ENCODE assay signal across 11 mouse cellular contexts in the genomic region with DNA sequence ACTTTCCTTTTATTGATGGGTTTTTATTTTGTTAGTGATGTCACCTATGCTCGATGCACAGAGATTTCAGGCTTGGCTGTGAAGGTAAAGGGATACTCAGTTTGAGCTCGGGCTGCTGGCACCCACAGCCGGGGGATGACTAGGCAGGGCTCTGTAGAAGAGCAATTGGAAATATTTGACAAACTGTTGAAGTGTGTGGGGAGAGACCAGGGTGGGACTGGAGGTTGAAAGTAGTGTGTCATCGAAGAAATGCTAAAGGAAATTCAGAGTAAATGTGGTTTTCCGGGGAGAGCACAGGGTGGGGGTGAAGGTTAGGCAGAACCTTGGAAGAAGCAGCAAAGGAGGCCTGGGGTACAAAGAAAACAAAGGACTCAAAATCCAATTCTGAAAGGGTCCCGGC. TPM values are rescaled to one million over a fixed set of nuclear protein-coding genes. Genes with fewer than 3 reads are reported as not detected.
DNase-seq lines count a peak whose midpoint lies in the region; ATAC-seq lines count a peak whose summit lies in the region.
"Had no signal": no experiment of that assay in that cellular context is flagged by ENCODE, and none has a peak within 500 bp of the region (broad histone marks: within the 10 kb centered on the region; RNA-seq: fewer than 3 reads in every experiment).

No protein-coding gene starts in this region.

- 88% methylated on average over 6 of the region's 6 CpGs for WGBS in forebrain, embryonic 10.5 days
- WGBS in forebrain, embryonic 12.5 days, result 76% methylated on average over 6 of the region's 6 CpGs
- WGBS in lung, embryonic 15.5 days, result 39% methylated on average over 6 of the region's 6 CpGs
- WGBS in embryonic facial prominence, embryonic 14.5 days, result 60% methylated on average over 6 of the region's 6 CpGs

- no peak overlapping the region for H3K4me3 ChIP-seq in forebrain, embryonic 10.5 days
- H3K4me3 ChIP-seq in forebrain, embryonic 12.5 days (replicated peaks), result no peak overlapping the region
- no peak overlapping the region for H3K4me3 ChIP-seq in lung, embryonic 15.5 days
- H3K4me3 ChIP-seq in embryonic facial prominence, embryonic 14.5 days (ENCODE audit: low read depth, low read length), result no peak overlapping the region
- H3K4me3 ChIP-seq: erythroblast, embryonic 14.5 days had no signal

- no peaks in the 10 kb centered on the region for H3K9me3 ChIP-seq in forebrain, embryonic 10.5 days
- H3K9me3 ChIP-seq in forebrain, embryonic 12.5 days, result no peaks in the 10 kb centered on the region
- H3K9me3 ChIP-seq in lung, embryonic 15.5 days, result no peaks in the 10 kb centered on the region
- no peaks in the 10 kb centered on the region for H3K9me3 ChIP-seq in embryonic facial prominence, embryonic 14.5 days (ENCODE audit: control insufficient read depth, low read length)

- no peak for ATAC-seq in forebrain, embryonic 12.5 days (ENCODE audit: low FRiP score)
- no peak for ATAC-seq in lung, embryonic 15.5 days (ENCODE audit: borderline replicate concordance, extremely low read depth, low FRiP score, low TSS enrichment)
- ATAC-seq in embryonic facial prominence, embryonic 14.5 days (ENCODE audit: low read depth), result no peak
- 0 out of 2 replicates have a peak, but pooled peaks have one; percentile 6 for ATAC-seq in monocyte, adult 5-6 weeks (replicated peaks; ENCODE audit: insufficient number of reproducible peaks, low FRiP score, low TSS enrichment, poor library complexity, severe bottlenecking)

- H3K9ac ChIP-seq in forebrain, embryonic 12.5 days, result no peak overlapping the region
- H3K9ac ChIP-seq in lung, embryonic 15.5 days, result no peak overlapping the region
- 0 out of 2 replicates have a peak overlapping the region, but pooled peaks have one; percentile 11 for H3K9ac ChIP-seq in embryonic facial prominence, embryonic 14.5 days (ENCODE audit: low read depth, low read length)

- no peak for DNase-seq in forebrain, embryonic 10.5 days (ENCODE audit: extremely low spot score, low spot score)
- DNase-seq in lung, postnatal 36 days, result no peak
- no peak for DNase-seq in embryonic facial prominence, embryonic 14.5 days (ENCODE audit: low spot score)
- no peak for DNase-seq in layer of hippocampus, adult 11-12 months (ENCODE audit: low spot score)
- DNase-seq in MN1 (ENCODE audit: low spot score), result no peak
- DNase-seq: kidney, postnatal 36 days had no signal

- H3K36me3 ChIP-seq in forebrain, embryonic 10.5 days (replicated peaks), result peaks cover 94% of the 10 kb centered on the region
- H3K36me3 ChIP-seq in forebrain, embryonic 12.5 days (replicated peaks), result peaks cover 59% of the 10 kb centered on the region
- peaks cover 33% of the 10 kb centered on the region for H3K36me3 ChIP-seq in lung, embryonic 15.5 days
- H3K36me3 ChIP-seq in embryonic facial prominence, embryonic 14.5 days (ENCODE audit: control insufficient read depth, insufficient read depth, low read length), result peaks cover 43% of the 10 kb centered on the region

- no peaks in the 10 kb centered on the region for H3K27me3 ChIP-seq in forebrain, embryonic 10.5 days (ENCODE audit: poor library complexity, severe bottlenecking)
- H3K27me3 ChIP-seq in forebrain, embryonic 12.5 days, result no peaks in the 10 kb centered on the region
- H3K27me3 ChIP-seq in lung, embryonic 15.5 days, result no peaks in the 10 kb centered on the region
- H3K27me3 ChIP-seq in embryonic facial prominence, embryonic 14.5 days (replicated peaks; ENCODE audit: control insufficient read depth, insufficient read depth, low read length), result no peaks in the 10 kb centered on the region

- peaks cover 23% of the 10 kb centered on the region for H3K4me1 ChIP-seq in forebrain, embryonic 10.5 days
- peaks cover 18% of the 10 kb centered on the region; the same call in 1 of the 2 replicates for H3K4me1 ChIP-seq in forebrain, embryonic 12.5 days
- H3K4me1 ChIP-seq in lung, embryonic 15.5 days, result peaks cover 38% of the 10 kb centered on the region
- H3K4me1 ChIP-seq in embryonic facial prominence, embryonic 14.5 days (ENCODE audit: control insufficient read depth, insufficient read depth, low read length), result peaks cover 29% of the 10 kb centered on the region

- no peak overlapping the region for H3K4me2 ChIP-seq in forebrain, embryonic 12.5 days
- H3K4me2 ChIP-seq in lung, embryonic 15.5 days, result no peak overlapping the region
- H3K4me2 ChIP-seq in embryonic facial prominence, embryonic 14.5 days (ENCODE audit: low read depth, low read length), result no peak overlapping the region

- H3K27ac ChIP-seq in forebrain, embryonic 10.5 days, result peak overlapping the region; percentile 48; the same call in 1 of the 2 replicates
- no peak overlapping the region for H3K27ac ChIP-seq in forebrain, embryonic 12.5 days
- 0 out of 2 replicates have a peak overlapping the region, but pooled peaks have one; percentile 16 for H3K27ac ChIP-seq in lung, embryonic 15.5 days
- 0 out of 2 replicates have a peak overlapping the region, but pooled peaks have one; percentile 13 for H3K27ac ChIP-seq in embryonic facial prominence, embryonic 14.5 days (replicated peaks; ENCODE audit: low read depth, low read length)

RNA-seq across cellular contexts. Expression of gene Ccni, which starts 54.3 kb away (rescaled TPM):
- 107 and 108 TPM in 2 replicates for polyA plus RNA-seq in forebrain, embryonic 10.5 days (2016; fragmentation: Nextera tagmentation; extraction: Ambion mirVana)
- polyA plus RNA-seq in forebrain, embryonic 12.5 days (2016; fragmentation: Nextera tagmentation; extraction: Ambion mirVana), result 189 and 191 TPM in 2 replicates
- polyA plus RNA-seq in lung, embryonic 15.5 days (2015; fragmentation: Nextera tagmentation; extraction: Ambion mirVana), result 124 and 132 TPM in 2 replicates
- 121 and 126 TPM in 2 replicates for polyA plus RNA-seq in embryonic facial prominence, embryonic 14.5 days (2014; fragmentation: Nextera tagmentation; extraction: Ambion mirVana)
- total RNA-seq in monocyte, adult 5-6 weeks (2017), result 90.9 to 115 TPM (median 110 TPM) in 3 replicates

RNA-seq across cellular contexts. Expression of gene 2010109A12Rik, which starts 54.3 kb away (rescaled TPM):
- 1.1 and 1.6 TPM in 2 replicates for polyA plus RNA-seq in forebrain, embryonic 10.5 days (2016; fragmentation: Nextera tagmentation; extraction: Ambion mirVana)
- 2.1 and 2.6 TPM in 2 replicates for polyA plus RNA-seq in forebrain, embryonic 12.5 days (2016; fragmentation: Nextera tagmentation; extraction: Ambion mirVana)
- 1.1 and 1.8 TPM in 2 replicates for polyA plus RNA-seq in lung, embryonic 15.5 days (2015; fragmentation: Nextera tagmentation; extraction: Ambion mirVana)
- polyA plus RNA-seq in embryonic facial prominence, embryonic 14.5 days (2014; fragmentation: Nextera tagmentation; extraction: Ambion mirVana), result 1.5 and 1.9 TPM in 2 replicates
- 0.96 to 4.9 TPM (median 2.6 TPM) in 3 replicates for total RNA-seq in monocyte, adult 5-6 weeks (2017)
- polyA plus RNA-seq: erythroblast, embryonic 14.5 days; liver, adult 2 months had no signal

RNA-seq across cellular contexts. Expression of gene Sept11, which starts 58.7 kb away (rescaled TPM):
- polyA plus RNA-seq in forebrain, embryonic 10.5 days (2016; fragmentation: Nextera tagmentation; extraction: Ambion mirVana), result 277 and 280 TPM in 2 replicates
- 302 and 335 TPM in 2 replicates for polyA plus RNA-seq in forebrain, embryonic 12.5 days (2016; fragmentation: Nextera tagmentation; extraction: Ambion mirVana)
- polyA plus RNA-seq in lung, embryonic 15.5 days (2015; fragmentation: Nextera tagmentation; extraction: Ambion mirVana), result 161 and 168 TPM in 2 replicates
- polyA plus RNA-seq in embryonic facial prominence, embryonic 14.5 days (2014; fragmentation: Nextera tagmentation; extraction: Ambion mirVana), result 187 and 197 TPM in 2 replicates
- 78.7 to 182 TPM (median 86.3 TPM) in 3 replicates for total RNA-seq in monocyte, adult 5-6 weeks (2017)
